ENCODE assay signal across 10 mouse cellular contexts in the genomic region with DNA sequence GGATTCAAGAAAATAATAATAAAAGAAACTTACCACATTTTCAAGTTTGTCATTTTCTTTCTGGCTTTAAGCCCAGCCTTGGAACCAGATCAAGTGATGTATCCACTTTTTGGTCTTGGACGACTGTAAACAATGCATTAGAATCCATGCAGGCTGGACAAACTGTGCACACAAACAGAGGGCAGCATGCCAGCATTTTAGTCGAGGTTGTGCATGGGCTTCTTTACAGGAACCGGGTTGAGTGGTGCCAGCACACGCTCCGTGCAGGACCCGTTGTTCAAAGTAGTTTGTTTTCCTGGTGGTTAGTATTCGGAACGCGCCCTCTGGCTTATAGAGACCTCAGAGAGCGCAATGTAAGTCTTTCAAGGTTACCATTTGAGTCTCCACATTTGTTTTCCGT. TPM values are rescaled to one million over a fixed set of nuclear protein-coding genes. Genes with fewer than 3 reads are reported as not detected.
DNase-seq lines count a peak whose midpoint lies in the region; ATAC-seq and TF ChIP-seq lines count a peak whose summit lies in the region.
"Had no signal": no experiment of that assay in that cellular context is flagged by ENCODE, and none has a peak within 500 bp of the region (broad histone marks: within the 10 kb centered on the region; RNA-seq: fewer than 3 reads in every experiment).

No protein-coding gene starts in this region.

- WGBS in kidney, adult 2 months, result 49% methylated on average over 11 of the region's 11 CpGs

- H3K27me3 ChIP-seq in kidney, adult 2 months (replicated peaks; ENCODE audit: control insufficient read depth, insufficient read depth, low read length), result no peaks in the 10 kb centered on the region
- H3K27me3 ChIP-seq: megakaryocyte, embryonic 14.5 days; Patski had no signal

- H3K36me3 ChIP-seq in kidney, adult 2 months (ENCODE audit: control insufficient read depth, insufficient read depth, low read length), result no peaks in the 10 kb centered on the region

- peaks cover 5% of the 10 kb centered on the region; the same call in 1 of the 2 replicates for H3K4me1 ChIP-seq in kidney, adult 2 months (ENCODE audit: control insufficient read depth, insufficient read depth, low read length)

- TF ChIP-seq CTCF in kidney, adult 2 months (conservative IDR thresholded peaks at IDR 0.05; ENCODE audit: insufficient read depth, insufficient read length, low read depth, low read length), result no peak

- no peak for TF ChIP-seq POLR2A in kidney, adult 2 months (IDR thresholded peaks at IDR 0.05; ENCODE audit: low read depth, low read length)

- H3K4me3 ChIP-seq in kidney, adult 2 months (ENCODE audit: insufficient read depth, low read depth, low read length), result no peak overlapping the region
- H3K4me3 ChIP-seq: megakaryocyte, embryonic 14.5 days had no signal

- no peak for ATAC-seq in megakaryocyte progenitor cell, adult 5-6 weeks (replicated peaks; ENCODE audit: poor library complexity)
- ATAC-seq: Patski had no signal

- no peak overlapping the region for H3K27ac ChIP-seq in kidney, adult 2 months (ENCODE audit: insufficient read depth, low read depth, low read length)

- peak; percentile 46 to 72 for DNase-seq in adrenal gland, adult (ENCODE audit: inconsistent age in 2 of 2, low spot score in 1 of 2)
- no peak for DNase-seq in adrenal gland, adult 18-20 months (ENCODE audit: low spot score in 2 of 2)
- DNase-seq in kidney, adult 2 months, result peak; percentile 74
- DNase-seq in kidney, adult 18-20 months, result no peak
- peak; percentile 53 to 54 for DNase-seq in right cerebral cortex, postnatal 10 days (ENCODE audit: low spot score in 2 of 2)
- no peak for DNase-seq in right cerebral cortex, adult 2 months (ENCODE audit: low spot score in 2 of 2)
- DNase-seq in testis, postnatal 10 days (ENCODE audit: low spot score), result peak; percentile 44

RNA-seq across cellular contexts. Expression of a gene that starts 30.5 kb away (rescaled TPM):
- 10 to 100 TPM; 51.4 to 88.0 TPM for total RNA-seq in adrenal gland, adult 18-20 months (2021)
- polyA plus RNA-seq in kidney, adult 2 months (2012; rRNA removed), result 4.4 and 5.0 TPM in 2 replicates
- 4.9 and 6.5 TPM in 2 replicates for total RNA-seq in megakaryocyte progenitor cell, adult 5-6 weeks (2015)
- 3.3 and 5.2 TPM in 2 replicates for total RNA-seq in megakaryocyte progenitor cell, adult 5-6 weeks (2017)

Comparison
In these comparisons a context has a peak if more than half of its experiments do, and no peak if none do; other contexts are left out.
1. DNase-seq: peak in adrenal gland, adult (2 of 2), kidney, adult 2 months (single experiment), right cerebral cortex, postnatal 10 days (2 of 2) and testis, postnatal 10 days (single experiment); none in adrenal gland, adult 18-20 months (0 of 2), kidney, adult 18-20 months (single experiment) and right cerebral cortex, adult 2 months (0 of 2).
2. RNA of a gene that starts 30.5 kb away (total RNA-seq): 51.4 to 88.0 TPM in adrenal gland, adult 18-20 months; 3.3 to 6.5 TPM in megakaryocyte progenitor cell, adult 5-6 weeks; every median in the first group is over 4 times any median in the second.